Mouse (Mus musculus) heart, embryonic 10.5 days (tissue): Measurements from ENCODE around the gene Antxr2. TPM values are rescaled to one million over a fixed set of nuclear protein-coding genes. Genes with fewer than 3 reads are reported as not detected.

Experiments used
- DNase-seq: peaks from one replicate; pipeline ENCODE4 v3.0.0-alpha.2; 2017; ENCODE audit warnings: low spot score
- H3K27ac ChIP-seq: fragments of 300-500 bp; sonication (generic); 2 replicates; pipeline ENCODE4 v1.5.1; 2016; ENCODE audit warnings: mild to moderate bottlenecking
- H3K27me3 ChIP-seq: fragments of 300-500 bp; sonication (generic); 2 replicates; pipeline ENCODE4 v1.6.1; 2016; ENCODE audit warnings: mild to moderate bottlenecking; ENCODE audit not compliant: poor library complexity, insufficient read depth, severe bottlenecking
- H3K36me3 ChIP-seq: fragments of 300-500 bp; sonication (generic); 2 replicates; pipeline ENCODE4 v1.6.1; 2016; ENCODE audit warnings: mild to moderate bottlenecking, moderate library complexity
- H3K4me1 ChIP-seq: fragments of 300-500 bp; sonication (generic); 2 replicates; pipeline ENCODE4 v1.6.1; 2016; ENCODE audit warnings: mild to moderate bottlenecking
- H3K4me3 ChIP-seq: fragments of 300-500 bp; sonication (generic); 2 replicates; pipeline ENCODE4 v1.5.1; 2016; ENCODE audit warnings: mild to moderate bottlenecking, moderate library complexity
- H3K9me3 ChIP-seq: fragments of 300-500 bp; sonication (generic); 2 replicates; pipeline ENCODE4 v1.6.1; 2016; ENCODE audit warnings: mild to moderate bottlenecking, moderate library complexity
- WGBS: fragments of 180-500 bp; shearing (Covaris S2); methylation state at CpG from one replicate; pipeline ENCODE4 v1.1.7; 2016; 5-methylcytosine and 5-hydroxymethylcytosine counted together
- polyA plus RNA-seq: library from polyadenylated mRNA; unstranded; fragments of >200 nt; fragmentation: Nextera tagmentation; extraction: Ambion mirVana; gene quantifications from 2 replicates; pipeline ENCODE4 v1.2.1, GENCODE M21; 2016

Antxr2 gene
- polyA plus RNA-seq, 1 experiment from 2014 or later = 27.4 TPM

DNA sequence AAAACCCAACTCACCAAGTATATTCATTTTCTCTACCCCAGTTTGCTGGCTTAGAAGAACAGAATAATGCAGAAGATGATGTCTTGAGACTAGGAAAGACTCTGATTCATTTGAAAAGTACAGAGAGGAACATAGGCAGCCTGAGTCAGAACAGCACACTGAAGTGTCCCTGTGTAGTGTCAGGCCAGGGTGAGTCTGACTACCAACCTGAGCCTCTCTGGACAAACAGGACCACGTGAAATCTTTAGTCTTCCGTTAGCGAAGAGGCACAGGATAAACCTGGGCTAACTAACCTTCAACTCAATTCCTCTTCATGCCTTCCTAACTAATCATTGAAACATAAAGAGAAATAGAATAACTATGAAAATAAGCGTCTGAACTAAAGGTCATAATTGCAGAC is 9.3 kb downstream of the Antxr2 start:
- Histone ChIP-seq H3K36me3 (peaks cover 60% of the 10 kb centered on the region), H3K9me3 (no peaks in the 10 kb centered on the region), H3K27me3 (no peaks in the 10 kb centered on the region), H3K4me1 (peaks cover 10% of the 10 kb centered on the region), H3K27ac (no peak overlapping the region), H3K4me3 (no peak overlapping the region)
- WGBS = 84% methylated on average over 4 of the region's 4 CpGs
- no peak for DNase-seq

DNA sequence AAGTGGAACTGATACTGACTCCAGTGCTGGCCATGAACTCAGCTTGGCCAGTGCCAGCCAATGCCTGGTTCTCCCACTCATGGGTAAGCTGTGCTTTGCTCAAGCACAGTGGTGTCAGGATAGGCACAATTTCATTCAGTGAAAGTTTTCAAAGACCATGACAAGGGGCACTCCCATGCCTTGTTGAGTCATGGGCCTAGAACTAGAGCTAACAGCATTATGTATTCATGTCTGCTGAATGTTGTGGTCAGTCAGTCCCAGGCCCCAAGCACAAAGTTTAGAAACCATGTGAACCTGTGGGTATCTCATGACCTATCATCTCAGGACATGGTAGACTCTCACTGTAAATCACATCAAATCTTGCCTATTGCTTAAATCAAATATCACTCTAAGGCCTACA is 10.2 kb downstream of the Antxr2 start:
- Histone ChIP-seq H3K27me3 (no peaks in the 10 kb centered on the region), H3K9me3 (no peaks in the 10 kb centered on the region), H3K4me3 (no peak overlapping the region), H3K27ac (no peak overlapping the region), H3K36me3 (peaks cover 58% of the 10 kb centered on the region), H3K4me1 (peaks cover 14% of the 10 kb centered on the region)
- DNase-seq = no peak

DNA sequence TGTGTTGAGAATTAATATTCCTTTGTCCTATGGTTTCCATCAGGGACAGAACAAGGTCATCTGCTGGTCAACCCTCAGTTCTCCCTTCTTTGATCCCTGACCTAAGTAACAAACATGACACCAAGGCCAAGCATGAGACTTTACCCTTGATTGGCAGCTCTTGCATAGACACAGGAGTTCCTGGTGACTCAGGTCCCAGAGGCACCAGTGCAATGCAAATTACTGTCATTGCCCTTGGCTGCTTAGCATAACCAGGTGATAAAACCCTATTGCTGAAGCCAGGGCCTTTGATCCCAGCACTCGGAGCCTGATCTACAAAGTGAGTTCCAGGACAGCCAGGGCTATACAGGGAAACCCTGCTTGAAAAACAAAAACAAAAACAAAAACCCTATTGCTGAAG is 11.4 kb downstream of the Antxr2 start:
- H3K4me3 ChIP-seq = no peak overlapping the region
- no peaks in the 10 kb centered on the region for H3K27me3 ChIP-seq
- 75% methylated on average over 1 of the region's 1 CpGs for WGBS
- peaks cover 14% of the 10 kb centered on the region for H3K4me1 ChIP-seq
- H3K9me3 ChIP-seq = no peaks in the 10 kb centered on the region
- DNase-seq = no peak
- no peak overlapping the region for H3K27ac ChIP-seq
- H3K36me3 ChIP-seq = peaks cover 46% of the 10 kb centered on the region

DNA sequence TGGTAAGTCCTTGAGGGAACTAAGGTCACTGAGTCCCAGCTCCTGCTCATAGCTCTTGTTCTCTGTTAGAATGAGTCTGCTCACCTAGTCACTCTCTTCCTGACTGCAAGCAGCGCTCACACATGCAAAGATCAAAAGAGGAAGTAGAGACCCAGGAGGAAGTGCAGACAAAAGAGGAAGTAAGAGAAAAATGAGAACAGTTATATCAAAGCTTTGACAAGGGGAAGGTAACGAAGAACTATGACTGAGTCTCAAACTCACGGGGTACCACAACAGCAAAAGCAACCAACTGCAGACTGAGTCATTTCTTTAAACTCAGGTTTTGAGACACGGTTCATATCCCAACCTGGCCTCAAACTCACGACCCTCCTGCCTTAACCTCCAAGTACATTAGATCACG is 12.7 kb downstream of the Antxr2 start:
- H3K27ac ChIP-seq = no peak overlapping the region
- no peaks in the 10 kb centered on the region for H3K9me3 ChIP-seq
- no peak for DNase-seq
- 81% methylated on average over 6 of the region's 6 CpGs for WGBS
- H3K36me3 ChIP-seq = peaks cover 38% of the 10 kb centered on the region
- no peaks in the 10 kb centered on the region for H3K27me3 ChIP-seq
- no peak overlapping the region for H3K4me3 ChIP-seq
- peaks cover 14% of the 10 kb centered on the region for H3K4me1 ChIP-seq

DNA sequence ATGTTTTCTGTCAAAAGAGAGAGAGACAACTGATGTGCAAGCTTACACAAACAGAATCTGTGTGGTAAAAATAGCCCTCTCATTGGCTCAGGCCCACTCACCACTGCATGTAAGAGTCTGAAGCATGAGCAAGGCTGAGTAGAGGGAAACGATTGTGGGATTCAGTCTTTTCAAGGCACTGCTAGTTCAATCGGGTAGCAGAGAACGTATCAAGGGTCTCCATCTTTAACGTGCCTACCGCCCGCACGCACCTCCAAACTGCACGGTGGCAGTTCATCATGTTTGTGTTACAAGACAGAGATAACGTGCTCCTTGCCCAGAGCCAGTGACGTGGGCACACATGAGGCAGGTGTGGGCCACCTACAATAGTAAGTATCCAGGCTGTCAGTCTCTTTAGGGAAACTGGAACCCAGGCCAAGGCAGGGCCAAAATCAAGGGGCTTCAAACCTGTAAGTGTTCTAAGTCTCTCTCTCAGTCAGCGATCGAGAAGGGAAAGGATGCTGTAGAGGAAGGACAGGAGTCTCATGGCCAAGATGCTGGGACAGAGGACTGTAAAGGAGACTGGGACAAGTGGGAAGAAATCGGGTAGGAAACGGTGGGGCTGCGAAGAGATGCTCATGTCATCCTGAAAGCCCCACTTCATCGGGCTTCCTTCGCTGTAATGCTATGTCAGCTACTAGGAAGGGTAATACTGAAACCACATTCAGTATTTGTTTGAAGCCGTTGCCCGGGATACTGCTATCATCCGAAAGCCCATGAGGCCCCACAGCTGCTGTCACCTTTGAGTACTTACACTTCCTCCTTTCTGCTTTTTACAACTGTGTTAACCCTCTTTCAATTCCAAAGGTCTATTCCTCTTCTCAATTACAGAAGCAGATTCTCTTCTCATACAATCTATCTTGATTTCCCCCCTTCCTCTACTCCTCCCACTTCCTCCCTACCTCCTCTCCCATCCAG is 14.3 kb downstream of the Antxr2 start:
- Histone ChIP-seq H3K36me3 (peaks cover 32% of the 10 kb centered on the region), H3K4me1 (peaks cover 14% of the 10 kb centered on the region), H3K9me3 (no peaks in the 10 kb centered on the region), H3K4me3 (no peak overlapping the region), H3K27ac (0 out of 2 replicates have a peak overlapping the region, but pooled peaks have one; percentile 23), H3K27me3 (no peaks in the 10 kb centered on the region)
- no peak for DNase-seq
- 78% methylated on average over 20 of the region's 20 CpGs for WGBS

DNA sequence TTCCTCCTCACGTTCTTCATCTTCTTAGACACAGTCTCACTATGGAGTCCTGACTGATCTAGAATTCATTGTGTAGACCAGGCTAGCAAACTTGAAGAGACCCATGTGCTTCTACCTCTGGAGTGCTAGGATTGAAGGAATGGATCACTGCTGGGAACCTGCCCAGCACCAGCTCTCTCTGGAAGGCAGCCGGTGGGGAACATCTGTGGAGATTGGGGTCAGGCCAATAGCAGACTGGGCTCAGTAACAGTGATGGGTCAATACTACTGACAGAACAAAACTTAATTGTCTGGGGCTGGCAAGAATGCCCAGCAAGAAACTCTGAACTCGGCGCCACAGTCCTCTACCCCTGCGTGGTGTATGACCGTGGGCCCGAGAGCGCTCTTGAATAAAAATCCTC is 25.1 kb downstream of the Antxr2 start:
- WGBS = 97% methylated on average over 8 of the region's 8 CpGs
- H3K4me1 ChIP-seq = no peaks in the 10 kb centered on the region
- no peak overlapping the region for H3K27ac ChIP-seq
- no peak overlapping the region for H3K4me3 ChIP-seq
- H3K36me3 ChIP-seq = peaks cover 39% of the 10 kb centered on the region
- DNase-seq = no peak
- H3K9me3 ChIP-seq = no peaks in the 10 kb centered on the region
- no peaks in the 10 kb centered on the region for H3K27me3 ChIP-seq

DNA sequence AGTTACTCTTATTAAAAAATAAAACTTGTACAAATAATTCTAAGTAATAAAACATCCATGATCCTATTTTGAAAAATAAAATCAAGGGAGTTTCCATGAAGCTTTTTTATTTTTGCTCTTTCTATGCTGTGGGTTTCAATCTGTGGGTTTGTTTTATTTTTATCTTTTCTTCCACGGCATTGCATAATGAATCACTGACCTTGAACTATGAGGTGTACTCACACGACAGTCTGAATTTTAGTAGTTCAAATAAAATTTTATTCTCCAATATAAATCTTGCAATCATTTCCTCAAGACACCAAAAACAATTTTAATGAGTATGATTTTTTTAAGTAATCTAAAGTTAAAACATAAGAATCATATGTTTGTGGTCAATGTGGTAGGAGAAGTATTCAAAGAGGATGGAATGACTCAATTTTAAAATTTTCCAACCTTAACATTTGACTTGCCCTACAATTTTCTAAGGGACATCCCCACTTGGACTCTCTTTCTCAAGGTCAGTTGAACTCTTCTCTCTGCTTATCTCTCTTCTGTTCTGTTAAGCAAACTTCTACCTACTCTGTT is 31.5 kb downstream of the Antxr2 start:
- 85% methylated on average over 2 of the region's 2 CpGs for WGBS
- H3K4me3 ChIP-seq = no peak overlapping the region

DNA sequence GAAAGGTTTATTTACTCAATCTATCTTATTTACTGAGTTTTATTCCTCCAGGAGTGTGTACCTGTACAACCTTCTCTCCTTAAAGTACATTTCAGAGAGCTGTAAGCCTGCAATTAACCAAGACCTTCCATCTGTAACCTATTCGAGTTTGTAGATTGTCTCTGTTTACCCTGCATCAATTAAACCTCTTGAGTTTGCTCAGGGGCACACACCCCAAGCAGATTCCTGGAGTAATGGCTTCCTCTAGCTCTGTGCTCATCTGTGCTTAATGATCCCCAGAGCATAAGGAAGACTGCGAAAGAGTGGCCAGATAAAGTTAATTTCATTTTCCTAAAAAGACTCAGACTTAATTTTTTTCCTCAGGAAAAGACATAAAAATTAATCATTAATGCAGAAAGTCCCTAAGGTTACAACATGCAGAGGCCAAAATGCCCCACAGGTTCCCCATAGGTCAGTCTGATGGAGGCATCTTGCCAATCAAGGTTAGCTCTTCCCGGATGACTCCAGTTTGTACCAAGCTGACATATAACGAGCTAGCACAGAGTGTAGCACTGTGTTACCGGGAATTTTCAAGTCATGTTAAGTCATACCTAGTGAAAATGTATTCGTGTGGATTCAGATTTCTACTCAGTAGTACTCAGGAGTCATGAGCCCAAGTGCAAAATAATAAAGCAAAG is 34.2 kb downstream of the Antxr2 start:
- no peak overlapping the region for H3K27ac ChIP-seq
- H3K27me3 ChIP-seq = no peaks in the 10 kb centered on the region
- WGBS = 79% methylated on average over 6 of the region's 6 CpGs
- DNase-seq = no peak
- H3K36me3 ChIP-seq = peaks cover 21% of the 10 kb centered on the region
- H3K4me1 ChIP-seq = no peaks in the 10 kb centered on the region
- no peaks in the 10 kb centered on the region for H3K9me3 ChIP-seq
- no peak overlapping the region for H3K4me3 ChIP-seq

More for the DNA sequence above, 31.5 kb downstream of the Antxr2 start:
- Histone ChIP-seq H3K27me3 (no peaks in the 10 kb centered on the region), H3K4me1 (no peaks in the 10 kb centered on the region), H3K9me3 (no peaks in the 10 kb centered on the region), H3K36me3 (peaks cover 40% of the 10 kb centered on the region), H3K27ac (no peak overlapping the region)
- DNase-seq = no peak

DNA sequence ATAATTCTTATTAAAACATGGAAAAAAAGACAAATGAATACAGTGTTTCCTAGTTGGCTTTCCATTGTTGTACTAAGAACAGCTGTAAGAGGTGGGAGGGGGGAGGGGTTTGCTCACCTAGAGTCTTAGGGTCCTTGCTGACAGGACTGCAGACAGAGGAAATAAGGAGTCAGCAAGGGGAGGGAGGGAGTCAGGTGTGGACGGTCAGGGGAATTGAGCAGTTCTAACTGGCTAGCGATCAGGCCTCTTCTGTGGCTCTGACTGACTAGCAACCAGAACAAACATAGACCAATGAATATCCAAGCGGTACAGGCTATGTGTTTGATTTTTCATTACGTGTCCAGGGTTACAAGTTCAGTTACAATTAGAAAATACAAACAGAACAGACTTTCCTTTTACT is 35.0 kb downstream of the Antxr2 start:
- Histone ChIP-seq H3K4me3 (no peak overlapping the region), H3K27ac (no peak overlapping the region), H3K9me3 (no peaks in the 10 kb centered on the region), H3K4me1 (no peaks in the 10 kb centered on the region), H3K36me3 (peaks cover 15% of the 10 kb centered on the region), H3K27me3 (no peaks in the 10 kb centered on the region)
- DNase-seq = no peak
- 70% methylated on average over 4 of the region's 4 CpGs for whole genome bisulfite sequencing

DNA sequence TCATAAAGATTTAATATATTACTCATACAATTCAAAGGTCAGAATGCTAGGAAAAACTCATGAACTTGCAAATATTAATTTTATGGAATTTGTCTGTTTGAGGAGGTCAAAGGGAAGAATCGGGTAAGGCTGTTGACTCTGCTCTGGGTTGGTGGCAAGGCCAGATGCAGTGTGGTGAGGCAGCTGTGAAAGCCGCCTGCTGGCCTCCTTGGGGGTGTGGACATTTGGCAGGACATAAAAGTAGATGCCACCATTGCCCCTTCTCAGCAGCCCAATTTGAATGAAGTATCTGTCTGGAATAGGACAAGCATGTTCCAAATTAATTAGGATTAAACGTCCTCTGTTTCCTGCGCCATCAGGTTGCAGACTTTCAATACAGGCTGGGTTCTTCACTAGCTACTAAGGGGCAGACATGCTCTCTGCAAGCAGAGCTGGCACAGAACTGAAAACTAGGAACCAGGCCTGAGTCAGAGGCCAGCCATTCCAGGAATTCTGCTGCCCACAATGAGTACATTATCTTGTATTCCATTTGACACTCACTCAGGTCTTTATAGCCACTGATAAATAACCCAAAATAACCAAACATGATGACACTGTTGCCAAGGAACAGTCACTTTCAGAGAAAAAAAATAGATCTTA is 44.1 kb downstream of the Antxr2 start:
- Histone ChIP-seq H3K36me3 (peaks cover 15% of the 10 kb centered on the region), H3K4me3 (no peak overlapping the region), H3K4me1 (peaks cover 10% of the 10 kb centered on the region), H3K27ac (peak overlapping the region; percentile 69; the same call in 1 of the 2 replicates), H3K27me3 (no peaks in the 10 kb centered on the region), H3K9me3 (no peaks in the 10 kb centered on the region)
- 73% methylated on average over 4 of the region's 4 CpGs for WGBS
- DNase-seq = no peak

DNA sequence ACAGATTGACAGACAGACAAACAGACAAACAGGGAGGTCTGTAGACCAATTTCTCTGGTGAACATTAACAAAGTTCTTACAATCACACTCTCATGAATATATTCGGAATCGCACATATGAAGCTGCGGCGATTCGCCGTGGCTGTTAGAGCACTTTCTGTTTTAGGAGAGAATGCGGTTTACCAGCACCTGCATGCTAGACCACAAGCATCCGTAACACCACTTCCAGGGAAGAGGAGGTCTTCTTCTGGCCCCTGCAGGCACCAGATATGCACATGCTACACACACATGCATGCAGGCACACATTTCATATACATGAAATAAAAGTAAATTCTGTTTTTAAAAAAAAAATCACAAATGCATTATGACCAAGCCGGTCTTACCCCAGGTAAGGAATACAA is 47.5 kb downstream of the Antxr2 start:
- Histone ChIP-seq H3K9me3 (no peaks in the 10 kb centered on the region), H3K27me3 (no peaks in the 10 kb centered on the region), H3K4me1 (peaks cover 27% of the 10 kb centered on the region), H3K27ac (no peak overlapping the region), H3K4me3 (no peak overlapping the region), H3K36me3 (peaks cover 12% of the 10 kb centered on the region)
- WGBS = 96% methylated on average over 9 of the region's 9 CpGs
- DNase-seq = no peak

DNA sequence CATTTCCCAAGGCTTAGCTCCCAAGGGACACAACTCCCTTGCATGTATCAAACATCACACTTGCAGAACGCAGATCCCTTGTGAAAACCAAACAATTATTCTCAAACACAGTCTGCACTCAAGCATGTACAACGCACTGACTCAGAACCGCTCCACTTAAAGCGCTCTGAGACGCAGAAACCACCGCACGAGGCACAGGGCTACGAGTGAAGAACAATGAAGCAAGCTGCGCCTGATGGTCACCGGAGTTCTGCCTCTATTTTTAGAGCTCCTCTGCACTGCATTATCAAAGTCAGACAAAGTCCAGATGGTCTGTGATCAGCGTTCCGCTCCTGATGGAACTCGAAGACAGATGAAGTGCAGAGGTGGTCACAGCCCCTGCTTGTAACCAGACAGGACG is 50.4 kb downstream of the Antxr2 start:
- DNase-seq = peak; percentile 90
- Histone ChIP-seq H3K27me3 (no peaks in the 10 kb centered on the region), H3K9me3 (no peaks in the 10 kb centered on the region), H3K4me3 (peak overlapping the region; percentile 31; the same call in 1 of the 2 replicates), H3K4me1 (peaks cover 23% of the 10 kb centered on the region), H3K27ac (peak overlapping the region; percentile 87), H3K36me3 (0 out of 2 replicates have a peak, but pooled peaks cover 4% of the 10 kb centered on the region)
- 10% methylated on average over 14 of the region's 14 CpGs for WGBS
